ENCODE assay signal across 22 mouse cellular contexts in genomic region chr1:72859963-72860362, GRCm38 (mm10). TPM values are rescaled to one million over a fixed set of nuclear protein-coding genes. Genes with fewer than 3 reads are reported as not detected.
DNase-seq lines count a peak whose midpoint lies in the region; ATAC-seq lines count a peak whose summit lies in the region.
"Had no signal": no experiment of that assay in that cellular context is flagged by ENCODE, and none has a peak within 500 bp of the region (broad histone marks: within the 10 kb centered on the region; RNA-seq: fewer than 3 reads in every experiment).

No protein-coding gene starts in this region.

- no peak overlapping the region for H3K4me3 ChIP-seq in hindbrain, embryonic 10.5 days
- no peak overlapping the region for H3K4me3 ChIP-seq in hindbrain, embryonic 12.5 days
- H3K4me3 ChIP-seq: embryonic facial prominence, embryonic 13.5 days; embryonic facial prominence, embryonic 15.5 days; erythroblast, embryonic 14.5 days; forebrain, embryonic 10.5 days; forebrain, embryonic 12.5 days had no signal

- peaks cover 45% of the 10 kb centered on the region for H3K36me3 ChIP-seq in hindbrain, embryonic 10.5 days
- H3K36me3 ChIP-seq in hindbrain, embryonic 12.5 days = peaks cover 12% of the 10 kb centered on the region

- no peak for DNase-seq in hindbrain, embryonic 10.5 days (ENCODE audit: low spot score)
- DNase-seq in testis, postnatal 10 days (ENCODE audit: low spot score) = peak; percentile 35
- no peak for DNase-seq in testis, postnatal 14 days (ENCODE audit: low spot score)
- DNase-seq in kidney, postnatal 4 days = no peak
- DNase-seq: adrenal gland, adult 2 months; adrenal gland, postnatal 10 days; adrenal gland, postnatal 25 days; cerebellum, adult 11 months; cerebellum, adult 18-20 months; cerebellum, adult 8-10 months; cerebellum, adult 9-11 months; cerebellum, postnatal 14 days; cerebellum, postnatal 36 days; embryo, embryonic 11 days had no signal

- H3K4me2 ChIP-seq in hindbrain, embryonic 12.5 days (replicated peaks) = no peak overlapping the region
- H3K4me2 ChIP-seq: embryonic facial prominence, embryonic 13.5 days; embryonic facial prominence, embryonic 15.5 days; forebrain, embryonic 12.5 days had no signal

- no peaks in the 10 kb centered on the region for H3K9me3 ChIP-seq in hindbrain, embryonic 10.5 days
- H3K9me3 ChIP-seq in hindbrain, embryonic 12.5 days (replicated peaks) = no peaks in the 10 kb centered on the region
- H3K9me3 ChIP-seq: embryonic facial prominence, embryonic 13.5 days; embryonic facial prominence, embryonic 15.5 days; forebrain, embryonic 10.5 days; forebrain, embryonic 12.5 days had no signal

- peaks cover 4% of the 10 kb centered on the region; the same call in 1 of the 2 replicates for H3K27me3 ChIP-seq in hindbrain, embryonic 10.5 days (ENCODE audit: insufficient read depth, poor library complexity, severe bottlenecking)
- H3K27me3 ChIP-seq in hindbrain, embryonic 12.5 days = no peaks in the 10 kb centered on the region
- H3K27me3 ChIP-seq: embryonic facial prominence, embryonic 15.5 days; forebrain, embryonic 12.5 days had no signal

- no peak overlapping the region for H3K9ac ChIP-seq in hindbrain, embryonic 12.5 days
- H3K9ac ChIP-seq: embryonic facial prominence, embryonic 13.5 days; embryonic facial prominence, embryonic 15.5 days; forebrain, embryonic 12.5 days had no signal

- peaks cover 23% of the 10 kb centered on the region for H3K4me1 ChIP-seq in hindbrain, embryonic 10.5 days (replicated peaks)
- peaks cover 8% of the 10 kb centered on the region for H3K4me1 ChIP-seq in hindbrain, embryonic 12.5 days

- 93% methylated on average over 9 of the region's 9 CpGs for WGBS in hindbrain, embryonic 10.5 days
- 93% methylated on average over 9 of the region's 9 CpGs for WGBS in hindbrain, embryonic 12.5 days

- ATAC-seq in hindbrain, embryonic 12.5 days (ENCODE audit: low FRiP score) = no peak
- ATAC-seq: forebrain, embryonic 14.5 days; forebrain, embryonic 16.5 days had no signal

- H3K27ac ChIP-seq in hindbrain, embryonic 10.5 days = 0 out of 2 replicates have a peak overlapping the region, but pooled peaks have one; percentile 76
- H3K27ac ChIP-seq in hindbrain, embryonic 12.5 days = no peak overlapping the region
- H3K27ac ChIP-seq: embryonic facial prominence, embryonic 13.5 days; embryonic facial prominence, embryonic 15.5 days had no signal

RNA-seq across cellular contexts. Expression of gene Igfbp5, which starts 14.7 kb away (rescaled TPM):
- 35.4 and 40.7 TPM in 2 replicates for polyA plus RNA-seq in hindbrain, embryonic 10.5 days (2016; fragmentation: Nextera tagmentation; extraction: Ambion mirVana)
- polyA plus RNA-seq in hindbrain, embryonic 12.5 days (2016; fragmentation: Nextera tagmentation; extraction: Ambion mirVana) = 69.6 and 99.7 TPM in 2 replicates
- polyA plus RNA-seq: erythroblast, embryonic 14.5 days had no signal

RNA-seq across cellular contexts. Expression of gene Igfbp2, which starts 35.7 kb away (rescaled TPM):
- polyA plus RNA-seq in hindbrain, embryonic 10.5 days (2016; fragmentation: Nextera tagmentation; extraction: Ambion mirVana) = 493 and 750 TPM in 2 replicates
- 548 and 549 TPM in 2 replicates for polyA plus RNA-seq in hindbrain, embryonic 12.5 days (2016; fragmentation: Nextera tagmentation; extraction: Ambion mirVana)
